Mouse (Mus musculus) limb, embryonic 10.5 days (tissue): ENCODE measurements around the gene Sco1. TPM values are rescaled to one million over a fixed set of nuclear protein-coding genes. Genes with fewer than 3 reads are reported as not detected.

Experiments used
- DNase-seq: peaks from one replicate; pipeline ENCODE4 v3.0.0-alpha.2; 2017; ENCODE audit warnings: low spot score
- H3K27ac ChIP-seq: fragments of 300-500 bp; sonication (generic); 2 replicates; pipeline ENCODE4 v1.5.1; 2016; ENCODE audit warnings: mild to moderate bottlenecking
- H3K27me3 ChIP-seq: fragments of 300-500 bp; sonication (generic); 2 replicates; pipeline ENCODE4 v1.6.1; 2016; ENCODE audit warnings: low read depth, mild to moderate bottlenecking; ENCODE audit not compliant: poor library complexity, severe bottlenecking
- H3K36me3 ChIP-seq: fragments of 300-500 bp; sonication (generic); 2 replicates; pipeline ENCODE4 v1.6.1; 2016; ENCODE audit warnings: mild to moderate bottlenecking, moderate library complexity
- H3K4me1 ChIP-seq: fragments of 300-500 bp; sonication (generic); 2 replicates; pipeline ENCODE4 v1.6.1; 2016
- H3K4me3 ChIP-seq: fragments of 300-500 bp; sonication (generic); 2 replicates; pipeline ENCODE4 v1.5.1; 2016; ENCODE audit warnings: mild to moderate bottlenecking, moderate library complexity
- H3K9me3 ChIP-seq: fragments of 300-500 bp; sonication (generic); replicated peaks from 2 replicates; pipeline ENCODE4 v1.6.1; 2016; ENCODE audit warnings: mild to moderate bottlenecking
- WGBS: fragments of 180-500 bp; shearing (Covaris S2); methylation state at CpG from one replicate; pipeline ENCODE4 v1.1.7; 2016; 5-methylcytosine and 5-hydroxymethylcytosine counted together
- polyA plus RNA-seq: library from polyadenylated mRNA; unstranded; fragments of >200 nt; fragmentation: Nextera tagmentation; extraction: Ambion mirVana; gene quantifications from 2 replicates; pipeline ENCODE4 v1.2.1, GENCODE M21; 2016

Gene Sco1
- polyA plus RNA-seq, 1 experiment from 2014 or later = 24.7 TPM

DNA sequence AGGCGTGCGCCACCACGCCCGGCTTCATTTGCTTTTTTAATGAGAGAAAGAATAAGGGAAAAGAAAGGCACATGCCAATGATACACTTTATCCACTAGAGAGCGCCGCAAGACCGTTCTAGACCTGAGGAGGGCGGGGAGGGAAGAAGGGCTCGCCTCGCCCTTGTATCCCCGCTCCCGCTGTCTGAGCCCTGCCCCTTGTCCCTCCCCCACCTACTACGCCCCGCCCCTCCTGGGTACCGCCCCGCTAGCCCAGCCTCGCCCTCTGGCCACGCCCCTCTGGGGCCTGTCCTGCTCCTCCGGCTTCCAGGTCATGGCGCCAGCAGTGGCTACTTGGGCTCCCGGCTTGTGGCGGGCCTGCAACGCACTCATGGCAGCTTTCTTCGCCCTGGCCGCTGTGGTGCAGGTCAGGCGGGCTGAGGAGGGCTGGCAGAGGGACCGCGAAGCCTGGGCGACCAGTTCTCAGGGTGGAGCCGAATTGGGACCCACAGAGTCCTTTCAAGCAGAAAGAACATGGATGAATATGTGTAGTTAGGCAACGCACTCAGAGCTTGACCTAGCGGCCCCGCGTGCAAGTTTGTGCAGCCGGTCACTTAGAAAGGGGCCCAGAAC, 27.5 kb upstream of the Sco1 start, which contains the start of gene Tmem220:
Tmem220 (plus strand) TSS at position 288 of the 611 bp plus-strand sequence.
- peaks cover 15% of the 10 kb centered on the region for H3K4me1 ChIP-seq
- no peaks in the 10 kb centered on the region for H3K9me3 ChIP-seq
- H3K27me3 ChIP-seq = peaks cover 14% of the 10 kb centered on the region
- H3K36me3 ChIP-seq = no peaks in the 10 kb centered on the region
- WGBS = 2% methylated on average over 35 of the region's 35 CpGs
- DNase-seq = peak; percentile 95
- peak within 1 kb of the TSS; percentile 88 for H3K27ac ChIP-seq
- H3K4me3 ChIP-seq = peak within 1 kb of the TSS; percentile 56

DNA sequence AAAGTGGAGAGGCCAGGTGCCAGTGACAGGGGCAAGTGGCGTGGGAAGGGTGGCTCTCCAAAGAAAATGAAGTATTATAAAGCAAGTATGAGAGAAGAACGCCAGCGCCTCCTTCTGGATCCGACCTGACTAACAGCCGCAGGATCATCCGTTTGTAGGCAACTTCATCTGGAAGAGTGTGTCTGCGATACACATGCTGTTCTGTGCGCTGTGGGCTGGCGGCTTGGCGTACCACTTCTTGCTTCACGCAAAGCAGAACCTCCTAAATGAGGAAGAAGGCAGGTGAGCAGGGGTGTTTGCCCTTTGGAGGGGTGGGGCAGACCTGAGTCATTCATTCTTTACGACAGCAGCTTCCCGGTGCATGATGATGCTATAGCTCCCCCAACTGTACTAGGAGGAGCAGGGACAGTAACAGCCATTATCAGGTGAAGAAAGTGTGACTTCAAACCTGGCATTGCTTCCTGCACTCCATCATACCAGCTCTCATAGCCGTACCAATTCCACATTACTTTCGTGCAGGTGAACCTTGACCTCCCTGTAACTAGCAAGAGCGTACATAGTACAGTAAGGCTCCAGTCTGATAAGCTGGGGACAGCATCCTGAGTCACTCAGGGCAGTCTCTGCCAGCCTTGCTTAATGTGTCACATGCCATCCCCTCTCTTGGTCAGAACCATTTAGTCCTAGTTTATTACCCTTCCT, 21.4 kb upstream of the Sco1 start:
- Histone ChIP-seq H3K27ac (no peak overlapping the region), H3K9me3 (no peaks in the 10 kb centered on the region), H3K27me3 (no peaks in the 10 kb centered on the region), H3K4me3 (no peak overlapping the region), H3K36me3 (no peaks in the 10 kb centered on the region), H3K4me1 (no peaks in the 10 kb centered on the region)
- DNase-seq = no peak
- WGBS = 58% methylated on average over 16 of the region's 16 CpGs

DNA sequence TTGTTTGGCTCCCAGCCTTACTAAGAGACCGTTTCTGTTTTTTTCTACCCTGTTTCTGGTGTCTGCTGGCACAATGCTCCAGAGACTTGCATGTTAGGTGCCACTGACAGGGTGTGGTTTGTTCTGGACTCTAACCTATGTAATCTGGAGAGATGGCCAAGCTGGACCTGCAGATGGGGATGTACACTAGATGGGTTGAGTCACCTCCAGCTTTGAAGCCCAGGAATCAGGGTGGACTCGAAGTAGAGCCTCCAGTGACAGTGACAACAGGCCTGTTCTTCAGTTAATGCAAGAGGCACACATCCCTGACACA, 20.9 kb upstream of the Sco1 start:
- Histone ChIP-seq H3K27ac (no peak overlapping the region), H3K4me3 (no peak overlapping the region), H3K36me3 (no peaks in the 10 kb centered on the region), H3K27me3 (no peaks in the 10 kb centered on the region), H3K9me3 (no peaks in the 10 kb centered on the region), H3K4me1 (no peaks in the 10 kb centered on the region)
- no peak for DNase-seq
- 81% methylated on average over 2 of the region's 2 CpGs for WGBS

DNA sequence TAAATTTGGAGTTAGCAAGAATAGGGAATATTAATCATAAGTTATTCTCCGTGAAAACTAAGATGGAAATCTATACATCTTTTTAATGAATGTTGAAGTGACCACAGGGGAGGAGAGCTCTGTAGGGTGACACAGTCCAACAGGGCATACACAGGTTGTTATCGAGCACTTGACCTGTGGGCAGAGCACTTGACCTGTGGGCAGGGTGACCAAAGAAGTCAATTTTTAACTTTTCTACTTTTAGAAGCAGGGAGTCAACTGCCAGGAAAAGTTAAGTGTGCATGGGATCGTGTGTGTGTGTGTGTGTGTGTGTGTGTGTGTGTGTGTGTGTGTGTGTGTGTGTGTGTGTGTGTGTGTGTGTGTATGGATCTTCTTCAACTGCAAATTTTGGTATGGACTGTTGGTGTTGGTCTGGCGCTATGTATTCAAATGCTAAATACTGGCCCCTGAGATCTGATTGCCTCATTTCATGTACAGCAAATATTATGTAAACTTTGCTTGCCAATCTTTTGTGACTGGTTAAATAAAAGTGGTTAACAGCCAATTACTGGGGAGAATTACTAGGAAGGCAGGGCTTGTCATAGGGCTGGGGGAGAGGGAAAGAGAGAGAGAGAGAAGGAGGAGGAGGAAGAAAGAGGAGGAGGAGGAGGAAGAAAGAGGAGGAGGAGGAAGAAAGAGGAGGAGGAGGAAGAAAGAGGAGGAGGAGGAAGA, 17.5 kb upstream of the Sco1 start:
- H3K4me3 ChIP-seq = no peak overlapping the region
- peaks cover 29% of the 10 kb centered on the region for H3K36me3 ChIP-seq
- no peaks in the 10 kb centered on the region for H3K4me1 ChIP-seq
- no peaks in the 10 kb centered on the region for H3K27me3 ChIP-seq
- no peak for DNase-seq
- H3K9me3 ChIP-seq = no peaks in the 10 kb centered on the region
- H3K27ac ChIP-seq = no peak overlapping the region
- 85% methylated on average over 4 of the region's 4 CpGs for WGBS

DNA sequence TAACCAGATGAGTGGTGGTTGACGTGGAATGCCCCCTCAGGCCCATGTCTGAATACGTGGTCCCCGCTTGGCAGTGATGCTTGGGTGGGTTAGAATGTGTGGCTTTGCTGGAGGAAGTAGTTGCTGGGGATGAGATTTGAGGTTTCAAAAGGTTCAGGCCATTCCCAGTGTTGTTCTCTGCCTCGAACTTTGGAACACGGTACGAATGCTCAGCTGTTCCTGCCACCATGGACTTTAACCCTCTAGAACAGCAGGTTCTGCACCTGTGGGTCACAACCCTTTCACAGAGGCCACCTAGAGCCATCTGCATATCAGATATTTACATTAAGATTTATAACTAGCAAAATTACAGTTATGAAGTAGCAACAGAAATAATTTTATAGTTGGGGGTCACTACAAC, 16.2 kb upstream of the Sco1 start:
- no peaks in the 10 kb centered on the region for H3K27me3 ChIP-seq
- DNase-seq = no peak
- no peaks in the 10 kb centered on the region for H3K4me1 ChIP-seq
- peaks cover 42% of the 10 kb centered on the region for H3K36me3 ChIP-seq
- H3K9me3 ChIP-seq = no peaks in the 10 kb centered on the region
- no peak overlapping the region for H3K27ac ChIP-seq
- WGBS = 91% methylated on average over 6 of the region's 6 CpGs
- no peak overlapping the region for H3K4me3 ChIP-seq

DNA sequence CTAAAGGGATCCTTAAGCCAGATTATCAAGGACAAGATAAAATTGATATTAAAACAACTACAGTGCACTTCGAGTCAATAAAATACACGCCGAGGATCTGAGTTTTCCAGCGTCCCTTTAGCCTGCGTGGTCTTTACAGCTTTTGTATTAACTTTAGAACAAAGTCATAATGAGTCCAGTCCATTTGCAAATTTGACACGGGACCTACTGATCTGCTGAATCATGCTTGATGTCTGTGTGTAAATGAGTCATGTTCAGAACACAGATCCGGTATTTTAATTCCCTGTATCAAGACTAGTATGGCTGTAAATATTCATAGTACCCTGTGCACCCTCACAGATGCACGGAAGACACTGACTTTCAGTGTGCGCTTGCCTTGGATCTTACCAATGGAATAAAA, 15.6 kb upstream of the Sco1 start:
- H3K36me3 ChIP-seq = peaks cover 49% of the 10 kb centered on the region

DNA sequence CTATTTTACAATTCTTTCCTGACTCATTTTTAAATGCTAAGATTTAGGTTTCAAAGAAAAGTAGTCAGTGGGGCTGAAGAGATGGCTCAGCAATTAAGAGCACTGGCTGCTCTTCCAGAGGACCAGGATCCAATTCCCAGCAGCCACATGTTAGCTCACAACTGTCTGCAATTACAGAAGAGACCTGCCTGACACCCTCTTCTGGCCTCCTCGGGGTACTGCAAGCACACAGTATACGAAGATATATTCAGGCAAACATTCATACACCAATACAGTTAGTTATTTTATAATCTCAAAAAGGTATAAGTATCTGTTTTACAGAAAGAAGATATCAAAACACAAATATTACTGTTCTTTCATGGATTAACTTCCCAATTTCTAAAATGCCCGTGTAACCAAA, 12.7 kb upstream of the Sco1 start:
- peaks cover 66% of the 10 kb centered on the region for H3K36me3 ChIP-seq

More for the DNA sequence above, 15.6 kb upstream of the Sco1 start:
- H3K9me3 ChIP-seq = no peaks in the 10 kb centered on the region
- H3K27me3 ChIP-seq = no peaks in the 10 kb centered on the region
- H3K27ac ChIP-seq = no peak overlapping the region
- 94% methylated on average over 9 of the region's 9 CpGs for WGBS
- no peak for DNase-seq
- no peak overlapping the region for H3K4me3 ChIP-seq
- H3K4me1 ChIP-seq = no peaks in the 10 kb centered on the region

DNA sequence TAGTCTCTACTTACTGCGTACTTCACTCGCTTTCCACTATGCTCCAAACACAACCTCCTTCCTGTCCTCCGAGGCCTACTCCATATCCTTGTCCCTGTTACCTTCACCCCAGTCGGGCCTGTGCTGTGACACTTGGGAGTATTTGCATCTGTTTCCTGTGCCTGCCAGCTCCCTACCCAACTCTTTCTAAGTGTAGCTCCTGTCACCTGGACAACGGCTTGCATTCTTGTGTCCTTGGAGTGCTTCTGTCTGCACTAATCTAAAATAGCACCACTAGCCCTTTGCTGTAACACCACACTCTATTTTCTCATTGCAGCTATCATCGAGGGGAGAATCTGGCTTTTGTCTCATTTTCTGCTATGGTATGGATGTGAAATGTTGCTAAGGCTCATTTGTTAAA, 12.0 kb upstream of the Sco1 start:
- Histone ChIP-seq H3K4me3 (no peak overlapping the region), H3K9me3 (no peaks in the 10 kb centered on the region), H3K4me1 (no peaks in the 10 kb centered on the region), H3K27me3 (no peaks in the 10 kb centered on the region), H3K27ac (no peak overlapping the region), H3K36me3 (peaks cover 70% of the 10 kb centered on the region)
- no peak for DNase-seq
- WGBS = 96% methylated on average over 6 of the region's 6 CpGs

More for the DNA sequence above, 12.7 kb upstream of the Sco1 start:
- Histone ChIP-seq H3K27ac (no peak overlapping the region), H3K9me3 (no peaks in the 10 kb centered on the region), H3K27me3 (no peaks in the 10 kb centered on the region), H3K4me1 (no peaks in the 10 kb centered on the region), H3K4me3 (no peak overlapping the region)
- DNase-seq = no peak
- 88% methylated on average over 3 of the region's 3 CpGs for WGBS

DNA sequence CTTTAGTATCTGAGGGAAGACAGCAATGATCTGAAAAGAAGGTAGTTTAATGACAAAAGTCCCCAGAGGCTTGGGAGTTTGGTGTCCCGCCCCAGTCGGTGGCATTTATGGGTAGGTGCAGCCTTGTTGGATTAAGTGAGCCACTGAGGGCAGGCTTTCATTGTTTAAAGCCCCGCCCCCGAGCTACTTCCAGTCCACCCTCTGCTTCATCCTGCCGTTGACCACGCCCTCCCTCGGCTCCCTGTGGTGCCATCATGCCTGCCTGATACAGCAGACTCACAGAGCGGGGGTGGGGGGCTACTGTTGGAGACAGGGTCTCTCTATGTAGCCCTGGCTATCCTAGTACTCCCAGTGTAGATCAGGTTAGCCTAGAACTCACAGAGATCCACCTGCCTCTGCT, 9.5 kb upstream of the Sco1 start:
- Histone ChIP-seq H3K4me3 (no peak overlapping the region), H3K9me3 (no peaks in the 10 kb centered on the region), H3K27me3 (no peaks in the 10 kb centered on the region), H3K27ac (no peak overlapping the region), H3K4me1 (no peaks in the 10 kb centered on the region), H3K36me3 (peaks cover 70% of the 10 kb centered on the region)
- DNase-seq = no peak
- WGBS = 51% methylated on average over 8 of the region's 8 CpGs

DNA sequence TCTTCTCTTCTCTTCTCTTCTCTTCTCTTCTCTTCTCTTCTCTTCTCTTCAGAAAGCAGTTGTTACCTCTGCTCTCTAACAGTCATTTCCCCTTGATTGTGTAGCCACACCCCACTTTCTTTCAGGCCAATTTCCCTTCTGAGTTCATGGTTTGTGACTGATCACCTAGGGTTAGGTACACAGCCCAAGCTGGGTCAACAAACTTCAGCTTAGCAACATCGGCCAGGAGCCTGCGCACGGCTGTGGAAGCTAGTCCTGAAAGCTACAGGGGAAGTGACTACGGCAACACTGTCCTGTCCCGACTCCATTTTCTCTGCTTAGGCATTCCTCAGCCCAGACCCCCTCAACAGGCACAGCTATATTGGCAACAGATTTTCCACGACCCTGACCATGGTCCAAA, 7.5 kb upstream of the Sco1 start:
- H3K36me3 ChIP-seq = peaks cover 64% of the 10 kb centered on the region
- H3K9me3 ChIP-seq = no peaks in the 10 kb centered on the region
- no peaks in the 10 kb centered on the region for H3K4me1 ChIP-seq
- no peak for DNase-seq
- H3K4me3 ChIP-seq = no peak overlapping the region
- no peak overlapping the region for H3K27ac ChIP-seq
- H3K27me3 ChIP-seq = no peaks in the 10 kb centered on the region
- 92% methylated on average over 6 of the region's 6 CpGs for WGBS

DNA sequence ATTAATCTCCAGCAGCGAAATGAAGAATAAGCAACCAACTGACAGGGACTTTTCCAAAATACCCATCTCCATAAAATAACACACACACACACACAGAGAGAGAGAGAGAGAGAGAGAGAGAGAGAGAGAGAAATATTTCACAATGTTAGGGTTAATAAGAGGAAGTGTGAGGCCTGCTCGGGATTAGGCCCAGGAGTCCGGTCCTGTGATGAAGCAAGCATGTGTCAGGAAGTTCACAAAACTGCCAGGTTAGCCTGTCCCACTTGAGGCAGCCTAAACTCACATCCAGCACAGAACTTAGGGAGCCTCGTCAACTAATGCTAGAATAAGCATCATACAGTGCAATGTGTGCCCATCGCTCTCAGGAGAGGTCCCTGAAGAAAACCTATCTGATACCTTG, 5.3 kb upstream of the Sco1 start:
- Histone ChIP-seq H3K4me3 (no peak overlapping the region), H3K4me1 (peaks cover 3% of the 10 kb centered on the region), H3K36me3 (peaks cover 50% of the 10 kb centered on the region), H3K27me3 (no peaks in the 10 kb centered on the region), H3K27ac (no peak overlapping the region), H3K9me3 (no peaks in the 10 kb centered on the region)
- no peak for DNase-seq
- 94% methylated on average over 5 of the region's 5 CpGs for WGBS

DNA sequence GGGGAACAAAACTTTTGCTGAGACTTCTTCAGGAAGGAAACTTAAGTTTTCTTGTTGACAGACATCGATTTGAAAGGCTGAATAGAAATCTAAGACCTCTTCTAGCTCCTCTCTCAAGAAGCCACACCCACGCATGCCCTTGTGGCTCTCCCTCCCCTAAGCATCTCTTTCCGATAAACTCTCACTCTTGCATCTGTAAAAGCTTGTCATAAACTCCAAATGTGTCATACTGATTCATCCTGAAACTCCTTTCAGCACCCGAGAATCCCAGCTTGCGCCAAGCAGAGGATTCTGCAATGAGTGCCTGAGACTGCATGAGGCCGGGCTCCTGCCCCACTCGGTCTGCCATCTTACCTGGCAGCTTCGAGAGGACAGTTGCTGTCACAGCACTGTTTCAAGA, 4.0 kb upstream of the Sco1 start:
- Histone ChIP-seq H3K27ac (no peak overlapping the region), H3K27me3 (no peaks in the 10 kb centered on the region), H3K4me3 (no peak overlapping the region), H3K9me3 (no peaks in the 10 kb centered on the region), H3K4me1 (peaks cover 6% of the 10 kb centered on the region), H3K36me3 (peaks cover 41% of the 10 kb centered on the region)
- no peak for DNase-seq
- WGBS = 94% methylated on average over 8 of the region's 8 CpGs

DNA sequence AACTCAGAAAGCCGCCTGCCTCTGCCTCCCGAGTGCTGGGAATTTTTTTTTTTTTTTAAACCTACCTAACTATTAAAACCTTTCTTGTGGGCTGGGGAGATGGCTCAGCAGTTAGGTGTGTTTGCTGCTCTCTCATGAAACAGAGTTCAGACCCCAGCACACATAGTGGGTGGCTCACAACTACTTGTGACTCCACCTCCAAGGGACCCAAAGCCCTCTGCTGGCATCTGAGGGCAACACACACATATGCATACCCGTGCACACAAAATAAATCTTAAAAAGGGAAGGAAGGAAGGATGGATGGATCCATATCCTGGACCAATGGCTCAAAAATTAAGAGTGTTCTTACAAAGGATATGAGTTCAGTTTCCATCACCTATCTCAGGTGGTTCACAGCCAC, 3.2 kb upstream of the Sco1 start:
- DNase-seq = no peak

More for the DNA sequence above, 3.2 kb upstream of the Sco1 start:
- peaks cover 39% of the 10 kb centered on the region for H3K36me3 ChIP-seq
- WGBS = 88% methylated on average over 3 of the region's 3 CpGs
- no peak overlapping the region for H3K27ac ChIP-seq
- no peak overlapping the region for H3K4me3 ChIP-seq
- H3K9me3 ChIP-seq = no peaks in the 10 kb centered on the region
- H3K4me1 ChIP-seq = peaks cover 12% of the 10 kb centered on the region
- H3K27me3 ChIP-seq = no peaks in the 10 kb centered on the region
